Mouse (Mus musculus): ENCODE results near the gene Gm45618. TPM values are rescaled to one million over a fixed set of nuclear protein-coding genes. Genes with fewer than 3 reads are reported as not detected.
"Not testable (repeated sequence)": the region's sequence is repeated elsewhere in the genome, so short reads cannot be mapped to it uniquely, and the experiment has no call there.

The Gm45618 gene
- total RNA-seq (2014; rRNA removed; ENCODE audit: low replicate concordance) (not detected in 2 replicates), polyA plus RNA-seq (2015; fragmentation: Nextera tagmentation; extraction: Ambion mirVana) (not detected in 2 replicates)

DNA sequence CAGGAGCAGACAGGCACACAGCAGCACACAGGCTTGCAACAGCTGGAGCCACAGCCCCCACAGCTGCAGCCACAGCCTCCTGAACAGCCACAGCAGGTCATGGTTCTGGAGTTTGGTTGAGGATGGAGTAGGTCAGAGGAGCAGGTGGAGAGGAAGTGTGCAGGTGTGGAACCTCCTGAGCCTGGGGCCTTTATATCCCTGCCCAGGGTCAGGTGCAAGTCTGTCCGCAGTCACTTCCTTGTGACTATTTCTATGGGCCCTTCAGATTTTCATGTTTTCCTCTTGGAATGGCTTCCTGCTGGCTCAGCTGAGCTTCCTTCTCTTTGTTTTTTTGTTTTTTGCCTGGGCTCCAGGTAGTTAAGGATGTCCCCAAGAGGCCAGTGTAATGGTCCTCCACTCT, at the start of gene Gm45618:
Gm45618 (minus strand) TSS at position 101 of the 400 bp plus-strand sequence.
- H3K4me2 ChIP-seq (ENCODE audit: low read depth, low read length); H3K36me3 ChIP-seq (replicated peaks; ENCODE audit: control insufficient read depth, insufficient read depth, low read length); H3K27me3 ChIP-seq (ENCODE audit: control insufficient read depth, insufficient read depth, low read length); H3K9me3 ChIP-seq (replicated peaks; ENCODE audit: control insufficient read depth, low read length); DNase-seq (ENCODE audit: low spot score); H3K4me1 ChIP-seq (ENCODE audit: control insufficient read depth, insufficient read depth); H3K9ac ChIP-seq (replicated peaks; ENCODE audit: low read depth, low read length); ATAC-seq (ENCODE audit: insufficient read depth, low read depth); H3K27ac ChIP-seq (ENCODE audit: low read depth); H3K4me3 ChIP-seq (ENCODE audit: low read depth, low read length): not testable (repeated sequence)
- 61% methylated on average over 1 of the region's 1 CpGs for WGBS

DNA sequence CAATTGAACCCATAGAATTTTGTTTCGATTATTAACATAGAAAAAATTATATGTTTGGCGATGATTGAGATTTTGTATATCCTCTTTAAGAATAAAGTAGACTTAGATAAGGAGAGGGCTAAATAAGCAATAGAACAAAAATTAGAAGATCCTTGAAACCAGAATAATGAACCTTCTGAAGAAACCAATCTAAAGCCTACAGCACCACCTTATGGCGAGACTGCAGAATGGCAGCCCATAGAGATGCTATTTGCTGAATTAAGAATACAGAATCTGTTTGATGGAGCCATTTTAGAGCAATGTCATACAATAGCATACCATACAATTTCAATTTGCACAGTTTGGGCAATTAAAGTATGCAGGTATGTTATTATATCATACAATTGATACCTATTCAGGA, 49.3 kb upstream of the Gm45618 start:
- Histone ChIP-seq H3K4me2 (ENCODE audit: low read depth, low read length) (no peak overlapping the region), H3K9me3 (replicated peaks; ENCODE audit: control insufficient read depth, low read length) (no peaks in the 10 kb centered on the region), H3K9ac (replicated peaks; ENCODE audit: low read depth, low read length) (no peak overlapping the region), H3K36me3 (replicated peaks; ENCODE audit: control insufficient read depth, insufficient read depth, low read length) (no peaks in the 10 kb centered on the region), H3K27me3 (ENCODE audit: control insufficient read depth, insufficient read depth, low read length) (no peaks in the 10 kb centered on the region), H3K4me1 (ENCODE audit: control insufficient read depth, insufficient read depth) (no peaks in the 10 kb centered on the region), H3K27ac (ENCODE audit: low read depth) (no peak overlapping the region), H3K4me3 (ENCODE audit: low read depth, low read length) (no peak overlapping the region)
- DNase-seq (ENCODE audit: low spot score) (peak; percentile 13), ATAC-seq (ENCODE audit: insufficient read depth, low read depth) (no peak)
- TF ChIP-seq CTCF (IDR thresholded peaks at IDR 0.05; ENCODE audit: low read depth): peak; percentile 67
- no peak for TF ChIP-seq EP300 (IDR thresholded peaks at IDR 0.05; ENCODE audit: low read depth)
- WGBS: 45% methylated on average over 3 of the region's 3 CpGs

DNA sequence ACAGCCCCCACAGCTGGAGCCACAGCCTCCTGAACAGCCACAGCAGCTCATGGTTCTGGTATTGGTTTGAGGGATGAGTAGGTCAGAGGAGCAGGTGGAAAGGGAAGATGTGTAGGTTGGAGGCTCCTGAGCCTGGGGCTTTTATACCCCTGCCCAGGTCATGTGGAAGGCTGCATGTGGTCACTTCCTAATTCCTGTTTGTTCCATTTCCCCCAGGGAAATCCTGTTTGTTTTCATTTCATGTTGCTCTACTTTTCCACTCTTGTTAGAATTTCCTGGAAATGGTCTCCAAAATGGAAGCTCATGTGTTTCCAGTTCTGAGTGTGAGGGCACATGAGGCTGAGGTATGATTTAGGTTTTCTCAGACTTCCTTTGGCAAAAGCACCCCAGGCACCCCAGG, 45.1 kb upstream of the Gm45618 start, which contains the start of gene Gm4553:
Gm4553 (minus strand) TSS at position 101 of the 400 bp plus-strand sequence.
- H3K4me3 ChIP-seq (ENCODE audit: low read depth, low read length); H3K4me1 ChIP-seq (ENCODE audit: control insufficient read depth, insufficient read depth); H3K27me3 ChIP-seq (ENCODE audit: control insufficient read depth, insufficient read depth, low read length); H3K27ac ChIP-seq (ENCODE audit: low read depth); H3K4me2 ChIP-seq (ENCODE audit: low read depth, low read length); DNase-seq (ENCODE audit: low spot score); H3K9ac ChIP-seq (replicated peaks; ENCODE audit: low read depth, low read length); H3K9me3 ChIP-seq (replicated peaks; ENCODE audit: control insufficient read depth, low read length); H3K36me3 ChIP-seq (replicated peaks; ENCODE audit: control insufficient read depth, insufficient read depth, low read length); ATAC-seq (ENCODE audit: insufficient read depth, low read depth): not testable (repeated sequence)

DNA sequence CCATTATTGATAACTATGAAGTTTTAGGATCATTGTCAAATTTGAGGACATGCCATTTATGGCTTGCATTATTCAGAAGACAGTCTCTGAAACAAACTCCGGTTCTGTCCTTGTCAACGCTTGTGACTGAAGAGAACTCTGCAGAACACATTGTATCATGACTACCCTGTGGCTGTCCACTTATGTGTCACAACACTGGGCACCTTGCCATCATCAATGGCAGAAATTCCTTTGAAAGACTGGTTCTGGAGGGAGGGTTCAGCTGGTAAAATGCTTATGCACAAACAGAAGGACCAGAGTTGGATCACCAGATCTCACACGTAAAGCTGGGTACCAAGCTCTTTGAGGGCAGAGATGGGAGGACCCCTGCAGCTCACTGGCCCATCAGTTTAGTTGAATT, 38.8 kb upstream of the Gm45618 start:
- 81% methylated on average over 3 of the region's 3 CpGs for WGBS
- no peak overlapping the region for H3K27ac ChIP-seq (ENCODE audit: low read depth)
- H3K9me3 ChIP-seq (replicated peaks; ENCODE audit: control insufficient read depth, low read length): no peaks in the 10 kb centered on the region
- no peak overlapping the region for H3K4me3 ChIP-seq (ENCODE audit: low read depth, low read length)
- DNase-seq (ENCODE audit: low spot score) (no peak), ATAC-seq (ENCODE audit: insufficient read depth, low read depth) (no peak)
- H3K36me3 ChIP-seq (replicated peaks; ENCODE audit: control insufficient read depth, insufficient read depth, low read length): no peaks in the 10 kb centered on the region
- H3K4me1 ChIP-seq (ENCODE audit: control insufficient read depth, insufficient read depth): no peaks in the 10 kb centered on the region
- no peak overlapping the region for H3K4me2 ChIP-seq (ENCODE audit: low read depth, low read length)
- no peak for TF ChIP-seq CTCF (IDR thresholded peaks at IDR 0.05; ENCODE audit: low read depth)
- TF ChIP-seq EP300 (IDR thresholded peaks at IDR 0.05; ENCODE audit: low read depth): no peak
- no peak overlapping the region for H3K9ac ChIP-seq (replicated peaks; ENCODE audit: low read depth, low read length)
- no peaks in the 10 kb centered on the region for H3K27me3 ChIP-seq (ENCODE audit: control insufficient read depth, insufficient read depth, low read length)

DNA sequence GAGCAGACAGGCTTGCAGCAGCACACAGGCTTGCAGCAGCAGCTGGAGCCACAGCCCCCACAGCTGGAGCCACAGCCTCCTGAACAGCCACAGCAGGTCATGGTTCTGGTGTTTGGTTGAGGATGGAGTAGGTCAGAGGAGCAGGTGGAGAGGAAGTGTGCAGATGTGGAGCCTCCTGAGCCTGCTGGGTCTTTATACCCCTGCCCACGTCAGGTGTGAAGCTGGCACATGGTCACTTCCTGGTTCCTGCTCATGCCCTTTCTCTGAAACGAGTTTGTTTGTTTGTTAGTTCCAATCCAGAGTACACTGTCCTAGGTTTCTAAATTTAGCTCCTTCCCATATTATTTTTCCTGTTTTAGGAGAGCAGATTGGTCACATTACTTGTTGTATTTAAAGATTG, 36.5 kb upstream of the Gm45618 start, which contains the start of gene Gm29735:
Gm29735 (minus strand) TSS at position 101 of the 400 bp plus-strand sequence.
- not testable (repeated sequence) for H3K4me1 ChIP-seq (ENCODE audit: control insufficient read depth, insufficient read depth); ATAC-seq (ENCODE audit: insufficient read depth, low read depth); H3K27ac ChIP-seq (ENCODE audit: low read depth); H3K9me3 ChIP-seq (replicated peaks; ENCODE audit: control insufficient read depth, low read length); H3K9ac ChIP-seq (replicated peaks; ENCODE audit: low read depth, low read length); H3K27me3 ChIP-seq (ENCODE audit: control insufficient read depth, insufficient read depth, low read length); DNase-seq (ENCODE audit: low spot score); H3K36me3 ChIP-seq (replicated peaks; ENCODE audit: control insufficient read depth, insufficient read depth, low read length); H3K4me2 ChIP-seq (ENCODE audit: low read depth, low read length); H3K4me3 ChIP-seq (ENCODE audit: low read depth, low read length)
- 26% methylated on average over 2 of the region's 2 CpGs for WGBS

DNA sequence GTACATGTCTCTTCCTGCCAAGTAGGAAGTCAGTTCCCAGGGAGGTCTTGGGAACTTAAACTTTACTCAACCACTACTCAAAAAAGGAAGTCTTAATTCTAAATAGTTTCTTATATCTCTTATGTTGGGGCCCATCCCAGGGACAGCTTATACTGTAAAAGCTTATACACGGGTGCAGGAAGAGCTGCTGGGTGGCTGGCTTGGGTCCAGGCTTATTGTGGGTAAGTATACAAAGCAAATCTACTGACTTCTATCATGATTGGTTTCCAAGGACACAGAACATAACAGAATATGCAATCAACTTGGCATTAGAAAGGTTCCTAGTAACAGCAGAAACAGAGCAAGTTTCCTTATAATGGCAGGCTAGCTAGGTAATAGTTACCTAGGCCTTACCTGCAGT, 34.8 kb upstream of the Gm45618 start:
- ATAC-seq (ENCODE audit: insufficient read depth, low read depth) (no peak), DNase-seq (ENCODE audit: low spot score) (no peak)
- Histone ChIP-seq H3K27ac (ENCODE audit: low read depth) (no peak overlapping the region), H3K4me3 (ENCODE audit: low read depth, low read length) (no peak overlapping the region), H3K4me1 (ENCODE audit: control insufficient read depth, insufficient read depth) (no peaks in the 10 kb centered on the region), H3K9me3 (replicated peaks; ENCODE audit: control insufficient read depth, low read length) (no peaks in the 10 kb centered on the region), H3K27me3 (ENCODE audit: control insufficient read depth, insufficient read depth, low read length) (no peaks in the 10 kb centered on the region), H3K4me2 (ENCODE audit: low read depth, low read length) (no peak overlapping the region), H3K9ac (replicated peaks; ENCODE audit: low read depth, low read length) (no peak overlapping the region), H3K36me3 (replicated peaks; ENCODE audit: control insufficient read depth, insufficient read depth, low read length) (no peaks in the 10 kb centered on the region)
- WGBS: 50% methylated on average over 1 of the region's 1 CpGs
- no peak for TF ChIP-seq CTCF (IDR thresholded peaks at IDR 0.05; ENCODE audit: low read depth)
- TF ChIP-seq EP300 (IDR thresholded peaks at IDR 0.05; ENCODE audit: low read depth): no peak

Data from heart, postnatal 0 days (tissue).